Mouse (Mus musculus) testis, postnatal 10 days (tissue): ENCODE results near the gene Ubxn4.
"Not testable (repeated sequence)": the region's sequence is repeated elsewhere in the genome, so short reads cannot be mapped to it uniquely, and the experiment has no call there.

ENCODE experiments used
- DNase-seq: peaks from one replicate; pipeline ENCODE4 v3.0.0; 2021; ENCODE audit warnings: low spot score

Ubxn4 gene

DNA sequence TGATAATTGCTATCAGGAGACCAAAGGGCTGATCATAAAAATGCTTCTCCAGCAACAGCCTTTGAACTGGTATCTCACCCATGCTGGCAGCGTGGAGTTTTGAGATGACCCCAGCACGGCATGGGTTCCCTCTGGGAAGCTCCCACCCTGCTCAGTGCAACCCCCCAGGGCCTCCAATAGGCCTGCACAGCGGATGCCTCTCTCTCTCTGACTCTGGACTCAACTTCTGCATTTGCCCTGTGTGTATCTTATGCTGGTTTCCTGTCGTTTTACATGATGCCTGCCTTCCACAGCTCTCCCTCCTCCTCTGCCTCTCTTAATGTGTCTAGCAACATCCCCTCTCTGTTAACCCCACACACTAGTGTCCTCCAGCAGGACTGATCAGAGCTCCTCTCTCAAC is 70.9 kb downstream of the Ubxn4 start:
- no peak for DNase-seq

DNA sequence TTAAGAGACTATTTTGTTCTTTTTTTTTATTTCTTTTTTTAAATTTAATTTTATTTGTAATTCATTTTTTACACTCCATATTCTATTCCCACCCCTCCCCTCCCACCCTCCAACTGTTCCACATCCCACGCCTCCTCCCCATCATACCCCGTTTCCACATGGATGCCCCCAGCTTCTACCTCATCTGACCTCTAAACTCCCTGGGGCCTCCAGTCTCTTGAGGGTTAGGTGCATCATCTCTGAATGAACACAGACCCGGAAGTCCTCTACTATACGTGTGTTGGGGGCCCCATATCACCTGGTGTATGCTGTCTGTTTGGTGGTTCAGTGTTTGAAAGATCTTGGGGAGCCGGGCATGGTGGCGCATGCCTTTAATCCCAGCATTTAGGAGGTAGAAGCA is 75.5 kb downstream of the Ubxn4 start:
- DNase-seq: not testable (repeated sequence)

GRCm38 (mm10) chr1:128323026-128323643 is 79.4 kb downstream of the Ubxn4 start:
- no peak for DNase-seq

GRCm38 (mm10) chr1:128324776-128325175 is 81.0 kb downstream of the Ubxn4 start:
- no peak for DNase-seq

- no peak for DNase-seq
These were observed 83.4 kb downstream of the Ubxn4 start for GRCm38 (mm10) chr1:128327165-128327564.

DNA sequence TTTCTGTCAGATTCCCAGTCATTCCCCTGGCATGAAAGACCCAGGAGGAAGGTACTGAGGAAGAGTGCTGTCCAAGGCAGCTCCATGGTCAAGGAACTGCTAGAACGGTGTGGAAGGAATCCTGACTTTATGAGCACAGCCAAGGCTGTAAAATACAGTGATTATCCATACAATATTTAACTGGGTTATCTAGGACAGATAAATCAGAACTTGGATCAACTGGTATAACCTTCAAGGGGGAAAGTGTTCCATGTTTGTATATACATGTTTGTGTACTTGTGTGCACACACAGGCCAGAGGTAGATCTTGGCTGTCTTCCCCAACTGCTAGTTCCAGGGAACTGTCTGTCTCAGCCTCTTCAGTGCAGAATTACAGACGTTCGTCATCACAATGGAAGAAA is 84.5 kb downstream of the Ubxn4 start, which contains the start of gene Lct:
Gene Lct, minus strand, starts transcription at position 101 of the 400 bp plus-strand sequence.
- DNase-seq: no peak
